Mouse (Mus musculus) thymus, adult 2 months (tissue): ENCODE data around the gene Tbkbp1. TPM values are rescaled to one million over a fixed set of nuclear protein-coding genes. Genes with fewer than 3 reads are reported as not detected.

Experiments
- DNase-seq: peaks from one replicate; pipeline ENCODE4 v3.0.0; 2021
- H3K27ac ChIP-seq: fragments of 200-500 bp; 2 replicates; pipeline ENCODE4 v1.5.1; 2012; ENCODE audit warnings: low read length, control low read depth; ENCODE audit not compliant: control insufficient read depth, insufficient read depth
- H3K27me3 ChIP-seq: fragments of 200-500 bp; 2 replicates; pipeline ENCODE4 v1.6.1; 2012; ENCODE audit warnings: mild to moderate bottlenecking, low read length, moderate library complexity, mixed read lengths; ENCODE audit not compliant: control insufficient read depth, insufficient read depth
- H3K36me3 ChIP-seq: fragments of 200-500 bp; 2 replicates; pipeline ENCODE4 v1.6.1; 2012; ENCODE audit warnings: mild to moderate bottlenecking, low read length, moderate library complexity; ENCODE audit not compliant: control insufficient read depth, insufficient read depth
- H3K4me1 ChIP-seq: fragments of 200-500 bp; replicated peaks from 2 replicates; pipeline ENCODE4 v1.6.1; 2012; ENCODE audit warnings: low read length; ENCODE audit not compliant: control insufficient read depth, insufficient read depth
- H3K4me3 ChIP-seq: fragments of 200-500 bp; 2 replicates; pipeline ENCODE4 v1.5.1; 2012; ENCODE audit warnings: mild to moderate bottlenecking, low read length, control low read depth, moderate library complexity; ENCODE audit not compliant: control insufficient read depth, insufficient read depth
- CTCF ChIP-seq: fragments of 200-500 bp; IDR thresholded peaks from 2 replicates; pipeline ENCODE4 v1.5.1; 2012; ENCODE audit warnings: mild to moderate bottlenecking, control low read depth, low read length, moderate library complexity, borderline replicate concordance; ENCODE audit not compliant: control insufficient read depth, poor library complexity, insufficient read depth; ENCODE audit errors: extremely low read depth
- POLR2A ChIP-seq: fragments of 200-500 bp; IDR thresholded peaks from 2 replicates; pipeline ENCODE4 v1.6.1; 2012; ENCODE audit warnings: mild to moderate bottlenecking, low read length, control low read depth, moderate library complexity; ENCODE audit not compliant: control insufficient read depth, poor library complexity, insufficient read depth; ENCODE audit errors: extremely low read depth
- WGBS: fragments of 180-500 bp; shearing (Covaris S2); methylation state at CpG from one replicate; pipeline ENCODE4 v1.1.7; 2018; 5-methylcytosine and 5-hydroxymethylcytosine counted together
- polyA plus RNA-seq: library from polyadenylated mRNA; depleted of rRNA; stranded (reverse); fragments of >200 nt; gene quantifications from 2 replicates; pipeline ENCODE4 v1.2.3, GENCODE M21; 2012

Gene Tbkbp1
- polyA plus RNA-seq, 1 experiment: 7.3 TPM

GRCm38 (mm10) chr11:97145951-97146350 lies 5.3 kb downstream of the Tbkbp1 start:
- H3K4me1 ChIP-seq: peaks cover 42% of the 10 kb centered on the region
- no peak for DNase-seq
- no peaks in the 10 kb centered on the region for H3K36me3 ChIP-seq
- H3K27me3 ChIP-seq: peaks cover 2% of the 10 kb centered on the region; the same call in 1 of the 2 replicates
- no peak for TF ChIP-seq POLR2A
- 85% methylated on average over 9 of the region's 9 CpGs for WGBS
- H3K27ac ChIP-seq: no peak overlapping the region
- no peak overlapping the region for H3K4me3 ChIP-seq

GRCm38 (mm10) chr11:97145320-97145719 lies 6.0 kb downstream of the Tbkbp1 start:
- H3K4me3 ChIP-seq: no peak overlapping the region
- DNase-seq: no peak
- H3K27ac ChIP-seq: no peak overlapping the region
- peaks cover 42% of the 10 kb centered on the region for H3K4me1 ChIP-seq
- TF ChIP-seq POLR2A (no peak), CTCF (no peak)
- H3K36me3 ChIP-seq: no peaks in the 10 kb centered on the region
- 97% methylated on average over 2 of the region's 2 CpGs for WGBS
- H3K27me3 ChIP-seq: peaks cover under 1% of the 10 kb centered on the region; the same call in 1 of the 2 replicates

GRCm38 (mm10) chr11:97143196-97143900 lies 7.9 kb downstream of the Tbkbp1 start:
- 13% methylated on average over 9 of the region's 9 CpGs for WGBS
- H3K36me3 ChIP-seq: no peaks in the 10 kb centered on the region
- H3K4me1 ChIP-seq: peaks cover 43% of the 10 kb centered on the region
- no peak overlapping the region for H3K4me3 ChIP-seq
- no peak for TF ChIP-seq CTCF
- TF ChIP-seq POLR2A: no peak
- DNase-seq: no peak
- H3K27ac ChIP-seq: no peak overlapping the region
- no peaks in the 10 kb centered on the region for H3K27me3 ChIP-seq

GRCm38 (mm10) chr11:97142159-97142608 lies 9.1 kb downstream of the Tbkbp1 start:
- TF ChIP-seq POLR2A: no peak
- no peak for TF ChIP-seq CTCF
- no peak for DNase-seq
- no peak overlapping the region for H3K4me3 ChIP-seq
- H3K27ac ChIP-seq: no peak overlapping the region
- no peaks in the 10 kb centered on the region for H3K36me3 ChIP-seq
- H3K4me1 ChIP-seq: peaks cover 43% of the 10 kb centered on the region
- H3K27me3 ChIP-seq: no peaks in the 10 kb centered on the region
- 15% methylated on average over 8 of the region's 8 CpGs for WGBS

- DNase-seq: no peak
- Histone ChIP-seq H3K4me3 (no peak overlapping the region), H3K27me3 (no peaks in the 10 kb centered on the region), H3K27ac (no peak overlapping the region), H3K4me1 (peaks cover 39% of the 10 kb centered on the region), H3K36me3 (no peaks in the 10 kb centered on the region)
- 8% methylated on average over 4 of the region's 4 CpGs for WGBS
- TF ChIP-seq CTCF: no peak
- no peak for TF ChIP-seq POLR2A
Observed at GRCm38 (mm10) chr11:97140811-97141210, 10.5 kb downstream of the Tbkbp1 start.

- Histone ChIP-seq H3K36me3 (no peaks in the 10 kb centered on the region), H3K4me1 (peaks cover 39% of the 10 kb centered on the region), H3K27ac (no peak overlapping the region), H3K4me3 (no peak overlapping the region), H3K27me3 (no peaks in the 10 kb centered on the region)
- TF ChIP-seq CTCF (no peak), POLR2A (no peak)
- no peak for DNase-seq
- WGBS: 99% methylated on average over 15 of the region's 15 CpGs
Observed at GRCm38 (mm10) chr11:97139256-97139655, 12.0 kb downstream of the Tbkbp1 start.
